Mouse (Mus musculus): ENCODE measurements at regions not wholly inside any gene's neighbourhood (a gene's known extent, or its start where the extent isn't known, plus 50 kb on each side); places are given as distances from the start of the nearest gene placed in this dataset.

GRCm38 (mm10) chr8:24211091-24211490, 514.6 kb downstream of the Adam3 start:
- no peak overlapping the region for H3K27ac ChIP-seq
- no peak overlapping the region for H3K4me3 ChIP-seq
- no peak for TF ChIP-seq CTCF (conservative IDR thresholded peaks at IDR 0.05)

More at GRCm38 (mm10) chr8:24211091-24211490, 514.6 kb downstream of the Adam3 start:
- DNase-seq (ENCODE audit: low spot score in 2 of 2), result no peak

Data from layer of hippocampus, adult 2 months (tissue).